Comparison of ENCODE assay signal across 25 mouse cellular contexts in the genomic region with DNA sequence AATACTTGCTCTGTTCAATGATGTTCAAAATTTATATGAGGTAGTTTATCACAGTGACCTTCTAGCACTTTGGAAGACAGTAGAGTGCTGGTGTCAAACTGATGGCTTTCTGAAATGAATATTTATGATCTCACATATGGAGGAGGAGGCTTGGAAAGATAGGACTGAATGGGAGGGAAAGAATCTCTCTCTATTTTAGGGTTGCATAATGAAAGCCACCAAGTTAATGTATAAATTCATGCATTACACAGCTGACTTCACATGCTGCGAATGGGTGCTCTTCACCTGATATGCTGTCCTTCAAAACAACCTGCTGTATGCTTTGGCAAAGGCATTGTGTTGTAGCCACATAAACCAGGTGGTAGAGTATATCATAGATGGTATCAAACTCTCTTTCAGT. TPM values are rescaled to one million over a fixed set of nuclear protein-coding genes. Genes with fewer than 3 reads are reported as not detected.
"Had no signal": no experiment of that assay in that cellular context is flagged by ENCODE, and none has a peak within 500 bp of the region (broad histone marks: within the 10 kb centered on the region; RNA-seq: fewer than 3 reads in every experiment).

No protein-coding gene starts in this region.

- DNase-seq: gastrocnemius, adult 2 months; gastrocnemius, postnatal 10 days; gastrocnemius, postnatal 25 days; heart, adult 18-20 months; heart, postnatal 10 days; heart, postnatal 4 days; kidney, adult 18-20 months; kidney, adult 8-10 months; kidney, postnatal 10 days; kidney, postnatal 25 days; kidney, postnatal 4 days; layer of hippocampus, adult 9-11 months; layer of hippocampus, postnatal 36 days had no signal

- H3K4me1 ChIP-seq: heart, embryonic 10.5 days; heart, embryonic 12.5 days; hindbrain, embryonic 10.5 days; hindbrain, embryonic 12.5 days; intestine, embryonic 15.5 days; limb, embryonic 13.5 days; limb, embryonic 15.5 days; liver, embryonic 12.5 days had no signal

- H3K27me3 ChIP-seq: heart, embryonic 12.5 days; hindbrain, embryonic 12.5 days; intestine, embryonic 15.5 days; limb, embryonic 13.5 days; limb, embryonic 15.5 days; liver, embryonic 12.5 days had no signal

- H3K27ac ChIP-seq: gastrocnemius, adult 2 months; heart, embryonic 10.5 days; hindbrain, embryonic 10.5 days; hindbrain, embryonic 12.5 days; hindbrain, embryonic 14.5 days; intestine, embryonic 15.5 days; limb, embryonic 13.5 days; limb, embryonic 15.5 days; liver, embryonic 12.5 days; liver, embryonic 14.5 days had no signal

- H3K4me3 ChIP-seq: gastrocnemius, adult 2 months; heart, embryonic 10.5 days; heart, embryonic 12.5 days; hindbrain, embryonic 10.5 days; hindbrain, embryonic 12.5 days; intestine, embryonic 15.5 days; limb, embryonic 13.5 days; limb, embryonic 15.5 days; liver, embryonic 12.5 days had no signal

RNA-seq across cellular contexts. Expression of gene Gabrb2, which starts 44.6 kb away (rescaled TPM):
- total RNA-seq: granulocyte monocyte progenitor cell, adult 5-6 weeks; liver, adult 2 months had no signal
- polyA plus RNA-seq: liver, adult 2 months had no signal
